Mouse (Mus musculus): ENCODE data around the gene Rem1.

- TF ChIP-seq CTCF (IDR thresholded peaks at IDR 0.05; ENCODE audit: low read depth) = no peak
- no peak for TF ChIP-seq EP300 (optimal IDR thresholded peaks at IDR 0.05)
Measured at GRCm38 (mm10) chr2:152625256-152625655, 1.5 kb upstream of the Rem1 start.
